Mouse (Mus musculus) cerebellum, postnatal 10 days (tissue): ENCODE results near the gene Snx21.

Experiments
- DNase-seq, 2 experiments: peaks; one replicate each; pipeline ENCODE4 v3.0.0; 2021; ENCODE audit warnings: mixed read lengths in 2 of 2

Snx21 gene

GRCm38 (mm10) chr2:164832032-164832747 is 46.6 kb downstream of the Snx21 start:
- peak; percentile 76 for DNase-seq

GRCm38 (mm10) chr2:164832748-164833301 is 47.2 kb downstream of the Snx21 start, which contains the start of gene Ctsa:
Gene Ctsa (plus strand): TSS chr2:164832873.
- peak; percentile 81 for DNase-seq

DNA sequence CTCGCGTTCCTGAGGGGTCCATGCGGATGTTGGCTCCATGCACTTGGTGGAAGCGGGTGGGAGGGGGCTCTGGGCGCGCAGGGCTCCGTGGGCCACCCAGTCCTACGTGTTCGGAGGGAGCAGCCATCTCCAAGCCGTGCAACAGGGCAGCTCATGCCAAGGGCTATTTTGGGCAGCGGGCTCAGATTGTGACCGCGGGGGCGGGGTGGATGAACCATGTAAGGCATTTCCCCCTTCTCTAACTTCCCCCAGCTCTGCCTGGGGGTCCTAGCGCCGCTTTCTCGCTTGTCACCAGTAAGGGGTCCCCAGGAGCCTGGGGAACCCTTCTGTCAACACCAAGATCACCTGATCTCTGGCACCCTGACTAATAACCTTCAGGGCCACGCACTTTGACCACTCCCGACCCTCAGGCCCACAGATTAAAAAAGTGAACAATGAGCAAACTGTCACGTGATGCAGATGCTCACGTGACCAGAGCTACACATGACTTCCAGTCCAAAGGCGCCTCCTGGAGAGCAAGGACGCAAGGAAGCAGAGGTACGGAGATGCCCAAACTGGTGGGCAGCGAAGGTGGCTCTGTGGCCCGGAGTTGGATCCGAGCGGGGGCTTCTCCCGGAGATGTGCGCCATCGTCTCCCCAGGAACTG is 47.8 kb downstream of the Snx21 start, which contains the start of gene Neurl2:
Gene Neurl2, minus strand, starts transcription at position 143 of the 646 bp plus-strand sequence.
- DNase-seq: peak; percentile 93 to 95

GRCm38 (mm10) chr2:164834531-164834930 is 48.9 kb downstream of the Snx21 start:
- no peak for DNase-seq

GRCm38 (mm10) chr2:164835164-164835563 is 49.5 kb downstream of the Snx21 start:
- no peak for DNase-seq
